In genomic region chr2:34632051-34632450, GRCm38 (mm10) we compare ENCODE assay signal across 18 mouse cellular contexts.
"Had no signal": no experiment of that assay in that cellular context is flagged by ENCODE, and none has a peak within 500 bp of the region (broad histone marks: within the 10 kb centered on the region; RNA-seq: fewer than 3 reads in every experiment).

No protein-coding gene starts in this region.

- H3K9me3 ChIP-seq: midbrain, embryonic 10.5 days; midbrain, embryonic 12.5 days; neural tube, embryonic 13.5 days; neural tube, embryonic 15.5 days had no signal

- DNase-seq: lung, adult 18-20 months; lung, embryonic 14.5 days; lung, postnatal 10 days; midbrain, embryonic 14.5 days; retina, postnatal 1 day; right cerebral cortex, adult 18-20 months; right cerebral cortex, postnatal 25 days; right cerebral cortex, postnatal 4 days; spleen, adult 18-20 months; thymus, adult 18-20 months; thymus, postnatal 14 days; thymus, postnatal 36 days had no signal

- ATAC-seq: midbrain, embryonic 16.5 days had no signal

- H3K36me3 ChIP-seq: midbrain, embryonic 10.5 days; midbrain, embryonic 12.5 days; neural tube, embryonic 13.5 days; neural tube, embryonic 15.5 days had no signal

- H3K9ac ChIP-seq: lung, embryonic 14.5 days; midbrain, embryonic 12.5 days; neural tube, embryonic 13.5 days; neural tube, embryonic 15.5 days had no signal

- H3K27me3 ChIP-seq: midbrain, embryonic 12.5 days; neural tube, embryonic 13.5 days had no signal

- H3K4me2 ChIP-seq: lung, embryonic 14.5 days; midbrain, embryonic 12.5 days; neural tube, embryonic 13.5 days; neural tube, embryonic 15.5 days had no signal

- H3K4me3 ChIP-seq: midbrain, embryonic 10.5 days; midbrain, embryonic 12.5 days; myocyte; neural tube, embryonic 13.5 days; neural tube, embryonic 15.5 days had no signal

- H3K4me1 ChIP-seq: neural tube, embryonic 15.5 days had no signal

- H3K27ac ChIP-seq: midbrain, embryonic 10.5 days; midbrain, embryonic 12.5 days; neural tube, embryonic 13.5 days; neural tube, embryonic 15.5 days had no signal
